Mouse (Mus musculus): ENCODE measurements at regions not wholly inside any gene's neighbourhood (a gene's known extent, or its start where the extent isn't known, plus 50 kb on each side); places are given as distances from the start of the nearest gene placed in this dataset.
"Not testable (repeated sequence)": the region's sequence is repeated elsewhere in the genome, so short reads cannot be mapped to it uniquely, and the experiment has no call there.

- DNase-seq: not testable (repeated sequence)
These were observed 77.1 kb downstream of the Olfr721-ps1 start for GRCm38 (mm10) chr14:14478159-14478558.

- DNase-seq: peak in 1 of 2 experiments; percentile 35
These were observed 80.7 kb downstream of the Olfr721-ps1 start for GRCm38 (mm10) chr14:14481840-14482239.

- no peak for DNase-seq
These were observed 85.3 kb downstream of the Olfr721-ps1 start for GRCm38 (mm10) chr14:14486356-14486755.

- no peak for DNase-seq
These were observed 89.4 kb downstream of the Olfr721-ps1 start for GRCm38 (mm10) chr14:14490501-14490900.

- DNase-seq: no peak
These were observed 90.9 kb downstream of the Olfr721-ps1 start for GRCm38 (mm10) chr14:14492041-14492440.

- no peak for DNase-seq
These were observed 110.8 kb downstream of the Olfr721-ps1 start for GRCm38 (mm10) chr14:14511927-14512326.

GRCm38 (mm10) chr14:14513056-14513455, 112.0 kb downstream of the Olfr721-ps1 start:
- DNase-seq: no peak

GRCm38 (mm10) chr14:14513498-14513897, 112.4 kb downstream of the Olfr721-ps1 start:
- no peak for DNase-seq

- no peak for DNase-seq
These were observed 113.5 kb downstream of the Olfr721-ps1 start for GRCm38 (mm10) chr14:14514440-14515172.

- DNase-seq: no peak
These were observed 114.3 kb downstream of the Olfr721-ps1 start for GRCm38 (mm10) chr14:14515363-14515762.

GRCm38 (mm10) chr14:14515918-14516317, 114.8 kb downstream of the Olfr721-ps1 start:
- DNase-seq: no peak

GRCm38 (mm10) chr14:14518027-14518426, 116.9 kb downstream of the Olfr721-ps1 start:
- DNase-seq: no peak

- DNase-seq: no peak
These were observed 117.7 kb downstream of the Olfr721-ps1 start for GRCm38 (mm10) chr14:14518841-14519240.

- no peak for DNase-seq
These were observed 119.1 kb downstream of the Olfr721-ps1 start for GRCm38 (mm10) chr14:14520195-14520594.

GRCm38 (mm10) chr14:14521331-14521730, 120.2 kb downstream of the Olfr721-ps1 start:
- DNase-seq: not testable (repeated sequence)

GRCm38 (mm10) chr14:14525225-14525624, 124.1 kb downstream of the Olfr721-ps1 start:
- no peak for DNase-seq

- no peak for DNase-seq
These were observed 127.3 kb downstream of the Olfr721-ps1 start for GRCm38 (mm10) chr14:14528437-14528836.

GRCm38 (mm10) chr14:14541206-14541605, 140.1 kb downstream of the Olfr721-ps1 start:
- DNase-seq: no peak

GRCm38 (mm10) chr14:14541705-14542104, 140.6 kb downstream of the Olfr721-ps1 start:
- no peak for DNase-seq

- DNase-seq: no peak
These were observed 143.1 kb downstream of the Olfr721-ps1 start for GRCm38 (mm10) chr14:14544236-14544635.

- no peak for DNase-seq
These were observed 149.9 kb upstream of the Slc4a7 start for GRCm38 (mm10) chr14:14552201-14552600.

- DNase-seq: no peak
These were observed 127.2 kb upstream of the Slc4a7 start for GRCm38 (mm10) chr14:14574851-14575250.

- DNase-seq: no peak
These were observed 110.1 kb upstream of the Slc4a7 start for GRCm38 (mm10) chr14:14591939-14592338.

- DNase-seq: no peak
These were observed 107.3 kb upstream of the Slc4a7 start for GRCm38 (mm10) chr14:14594753-14595152.

All from spleen, adult 18-20 months (tissue).